Mouse (Mus musculus) heart, postnatal 4 days (tissue): ENCODE results near the gene Tsnaxip1. TPM values are rescaled to one million over a fixed set of nuclear protein-coding genes. Genes with fewer than 3 reads are reported as not detected.

Experiments used
- DNase-seq: peaks from one replicate; pipeline ENCODE4 v3.0.0; 2021
- total RNA-seq, 2 experiments: library from RNA; stranded (reverse); gene quantifications; 2 replicates each; pipeline ENCODE4 v1.2.3; 2021

Tsnaxip1 gene
- total RNA-seq, 2 experiments from 2014 or later = not detected

DNA sequence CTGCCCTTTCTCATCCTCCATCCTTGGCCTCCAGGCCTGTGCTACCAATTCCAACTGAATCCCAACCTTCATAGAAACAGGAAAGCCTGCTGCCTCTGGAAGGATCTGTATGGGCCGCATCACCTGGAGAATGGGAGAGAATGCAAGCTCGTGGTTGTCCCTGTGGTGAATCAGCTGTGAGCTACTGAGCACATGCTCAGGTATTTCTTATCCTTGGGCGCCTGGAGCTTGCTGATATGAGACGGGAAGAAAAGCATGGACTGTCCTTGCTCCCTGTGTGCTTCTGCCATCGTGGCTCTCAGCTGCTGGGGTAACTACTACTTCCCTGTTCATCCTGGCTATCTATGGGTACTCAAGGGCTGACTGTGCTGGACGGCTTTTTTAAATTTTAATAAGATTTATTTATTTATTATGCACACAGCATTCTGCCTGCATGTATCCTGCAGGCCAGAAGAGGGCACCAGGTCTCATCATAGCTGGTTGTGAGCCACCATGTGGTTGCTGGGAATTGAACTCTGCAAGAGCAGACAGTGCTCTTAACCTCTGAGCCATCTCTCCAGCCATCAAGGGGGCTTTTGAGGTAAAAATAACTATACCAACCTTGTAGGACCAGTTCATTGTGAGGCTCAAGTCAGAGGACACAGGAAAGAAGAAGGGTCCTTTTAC is 39.0 kb downstream of the Tsnaxip1 start:
- DNase-seq = no peak

DNA sequence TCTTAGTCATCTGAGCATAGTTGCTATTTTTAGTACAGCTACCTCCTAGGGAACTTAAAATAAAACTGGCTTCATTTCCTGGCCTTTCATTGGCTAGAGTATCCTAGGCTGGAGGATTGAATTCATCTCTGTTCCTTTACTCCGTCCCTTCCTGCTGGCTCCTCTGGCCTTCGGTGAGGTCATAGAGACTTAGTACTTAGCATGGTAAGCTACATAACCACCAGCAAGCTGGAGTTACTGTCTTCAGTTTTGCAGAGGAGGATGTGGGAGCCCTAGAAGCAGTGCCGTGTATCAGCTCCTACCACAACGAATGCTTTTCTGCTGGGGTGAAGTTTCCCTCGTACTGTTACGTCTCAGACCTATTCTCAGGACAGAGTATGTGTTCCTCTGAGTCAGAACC is 46.8 kb downstream of the Tsnaxip1 start:
- peak; percentile 42 for DNase-seq

DNA sequence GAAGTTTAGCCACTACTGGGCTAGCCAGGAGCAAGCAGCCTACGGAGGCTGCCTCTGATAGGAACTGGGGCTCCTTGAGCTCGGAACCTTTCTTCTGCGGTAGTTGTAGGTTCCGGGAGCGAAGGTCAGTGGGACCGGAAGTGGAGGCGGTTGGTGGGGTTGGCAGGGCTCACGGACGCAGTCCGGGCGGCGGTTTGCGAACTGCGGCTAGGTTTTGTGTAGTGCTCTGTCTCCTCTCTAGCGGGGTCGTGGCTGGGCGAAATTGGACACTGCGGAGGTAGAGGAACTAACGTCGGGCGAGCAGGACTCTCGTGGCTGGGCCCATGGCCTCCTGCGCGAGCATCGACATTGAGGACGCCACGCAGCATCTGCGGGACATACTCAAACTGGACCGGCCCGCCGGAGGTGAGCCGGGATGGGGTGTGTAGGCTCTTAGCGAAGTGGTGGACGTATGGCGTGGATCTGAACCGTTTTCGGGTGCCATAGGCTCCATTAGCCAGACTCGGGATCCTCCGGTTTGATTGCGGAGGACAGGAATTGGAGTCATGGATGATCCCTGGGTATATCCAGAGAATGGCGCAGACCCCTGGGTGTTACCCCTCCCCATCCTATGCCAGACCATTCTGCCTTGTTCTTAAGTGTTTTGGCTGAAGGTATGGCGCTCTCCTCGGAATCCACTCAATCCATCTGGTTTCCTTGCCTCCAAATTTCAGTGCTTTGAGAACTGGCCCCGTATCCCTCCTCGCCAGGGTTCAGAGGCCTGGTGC is 53.4 kb downstream of the Tsnaxip1 start, which contains the start of gene Edc4:
Gene Edc4, plus strand, starts transcription at position 128 of the 767 bp plus-strand sequence.
- peak; percentile 94 for DNase-seq

DNA sequence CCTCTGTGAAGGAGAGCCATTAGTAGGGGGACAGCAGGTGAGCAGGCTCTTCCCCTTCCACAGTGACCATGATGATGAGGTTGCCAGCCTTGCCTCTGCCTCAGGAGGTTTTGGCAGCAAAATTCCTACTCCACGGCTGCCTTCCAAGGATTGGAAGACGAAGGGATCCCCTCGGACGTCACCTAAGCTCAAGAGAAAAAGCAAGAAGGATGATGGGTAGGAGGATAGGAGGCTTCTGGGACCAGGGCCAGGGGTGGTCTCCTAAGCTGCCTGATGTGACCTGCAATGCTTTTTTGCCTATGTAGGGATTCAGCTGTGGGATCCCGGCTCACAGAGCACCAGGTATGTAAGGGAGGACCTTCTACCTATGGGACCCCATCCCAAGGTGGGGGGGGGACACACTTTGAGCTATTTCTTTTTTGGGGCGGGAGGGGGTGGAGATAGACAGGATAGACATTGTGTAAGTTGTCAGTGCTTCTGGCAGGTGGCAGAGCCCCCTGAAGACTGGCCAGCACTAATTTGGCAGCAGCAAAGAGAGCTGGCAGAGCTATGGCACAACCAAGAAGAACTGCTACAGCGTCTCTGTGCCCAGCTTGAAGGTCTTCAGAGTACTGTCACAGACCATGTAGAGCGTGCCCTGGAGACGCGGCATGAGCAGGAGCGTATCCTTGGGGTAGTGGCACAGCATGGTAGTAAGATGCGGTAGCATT is 62.4 kb downstream of the Tsnaxip1 start:
- no peak for DNase-seq

DNA sequence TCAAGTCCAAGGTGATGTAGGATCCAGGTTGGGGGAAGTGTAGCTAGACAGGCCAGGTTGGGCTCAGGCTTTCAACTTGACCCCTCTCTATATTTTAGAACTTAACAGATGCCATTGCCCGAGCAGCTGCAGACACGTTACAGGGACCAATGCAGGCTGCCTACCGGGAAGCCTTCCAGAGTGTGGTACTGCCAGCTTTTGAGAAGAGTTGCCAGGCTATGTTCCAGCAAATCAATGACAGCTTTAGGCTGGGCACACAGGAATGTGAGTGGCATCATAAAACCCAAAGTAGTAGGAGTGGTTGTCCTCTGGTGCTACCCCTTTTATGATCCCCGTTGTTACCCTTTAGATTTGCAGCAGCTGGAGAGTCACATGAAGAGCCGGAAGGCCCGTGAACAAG is 63.3 kb downstream of the Tsnaxip1 start:
- no peak for DNase-seq

DNA sequence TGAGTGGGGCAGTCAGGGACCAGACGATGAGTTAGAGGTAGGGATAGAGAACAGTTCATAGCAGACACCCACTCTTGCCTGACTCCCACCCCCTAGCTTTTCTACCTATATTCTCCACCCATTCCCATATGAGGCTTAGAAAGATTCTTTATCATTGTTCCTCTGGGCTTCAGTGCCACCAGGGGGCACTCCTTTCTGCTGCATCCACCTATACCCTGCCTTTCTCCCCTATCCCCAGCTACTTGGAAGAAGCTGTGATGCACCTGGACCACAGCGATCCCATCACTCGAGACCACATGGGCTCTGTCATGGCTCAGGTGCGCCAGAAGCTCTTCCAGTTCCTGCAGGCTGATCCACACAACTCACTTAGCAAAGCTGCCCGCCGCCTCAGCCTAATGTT is 64.9 kb downstream of the Tsnaxip1 start:
- no peak for DNase-seq

DNA sequence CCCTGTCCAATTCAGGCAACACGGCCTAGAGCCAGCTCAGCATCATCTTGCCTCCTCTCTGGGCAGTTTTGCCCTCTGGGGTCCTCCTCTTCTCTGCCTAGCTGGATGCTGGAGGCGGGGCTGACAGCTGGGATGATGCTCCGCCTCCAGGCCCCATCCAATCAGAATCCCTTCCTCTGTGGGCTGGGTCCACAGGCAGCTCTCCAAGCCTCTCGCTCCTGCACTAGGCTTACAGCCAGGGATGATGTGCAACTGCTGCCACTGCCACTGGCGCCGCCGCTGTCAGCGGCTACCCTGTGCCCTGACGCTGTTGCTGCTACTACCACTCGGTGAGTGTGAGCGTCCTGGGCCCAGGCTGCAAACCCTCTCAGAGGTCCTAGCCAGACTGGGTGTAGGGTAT is 65.8 kb downstream of the Tsnaxip1 start, which contains the start of gene Nrn1l:
Gene Nrn1l, plus strand, starts transcription at position 229 of the 400 bp plus-strand sequence.
- DNase-seq = peak; percentile 87

Other genes with a start within 250 kb of the Tsnaxip1 start
- gene Ripor1, start 222.5 kb upstream of the Tsnaxip1 start, total RNA-seq = 10 to 100 TPM; 51.1 to 51.5 TPM
- gene Ctcf, start 191.2 kb upstream of the Tsnaxip1 start, total RNA-seq = 10 to 100 TPM; 59.1 to 63.2 TPM
- not detected for gene Agrp, start 190.3 kb upstream of the Tsnaxip1 start, total RNA-seq
- gene Carmil2, start 141.5 kb upstream of the Tsnaxip1 start, total RNA-seq = under 1 TPM; 0.41 TPM
- 10 to 100 TPM; 23.0 to 25.6 TPM for gene Acd, start 126.6 kb upstream of the Tsnaxip1 start, total RNA-seq
- 1 to 10 TPM; 5.9 to 6.2 TPM for gene Pard6a, start 126.6 kb upstream of the Tsnaxip1 start, total RNA-seq
- gene 4933405L10Rik, start 120.1 kb upstream of the Tsnaxip1 start, total RNA-seq = not detected
- gene Enkd1, start 119.5 kb upstream of the Tsnaxip1 start, total RNA-seq = 1 to 10 TPM; 5.4 to 6.8 TPM
- 1 to 10 TPM; 4.6 to 4.9 TPM for gene Gfod2, start 69.1 kb upstream of the Tsnaxip1 start, total RNA-seq
- gene Ranbp10, start 381 bp upstream of the Tsnaxip1 start, total RNA-seq = 10 to 100 TPM; 22.3 to 23.1 TPM
- gene Cenpt, start 25.5 kb downstream of the Tsnaxip1 start, total RNA-seq = 10 to 100 TPM; 16.8 to 18.4 TPM
- gene Thap11, start 27.4 kb downstream of the Tsnaxip1 start, total RNA-seq = 10 to 100 TPM; 26.4 to 29.3 TPM
- gene Nutf2, start 32.8 kb downstream of the Tsnaxip1 start, total RNA-seq = 10 to 100 TPM; 44.7 to 45.7 TPM
- gene Edc4, start 53.1 kb downstream of the Tsnaxip1 start, total RNA-seq = 10 to 100 TPM; 34.0 to 34.8 TPM
- gene Nrn1l, start 65.8 kb downstream of the Tsnaxip1 start, total RNA-seq = not detected
- 10 to 100 TPM; 21.7 to 24.3 TPM for gene Pskh1, start 72.7 kb downstream of the Tsnaxip1 start, total RNA-seq
- under 1 TPM in 1 of 2 experiments, not detected in 1; 0.32 TPM for gene Ctrl, start 106.1 kb downstream of the Tsnaxip1 start, total RNA-seq
- 10 to 100 TPM; 85.4 to 94.0 TPM for gene Psmb10, start 110.7 kb downstream of the Tsnaxip1 start, total RNA-seq
- gene Lcat, start 115.7 kb downstream of the Tsnaxip1 start, total RNA-seq = 1 to 10 TPM; 1.4 to 1.7 TPM
- gene Slc12a4, start 138.4 kb downstream of the Tsnaxip1 start, total RNA-seq = 10 to 100 TPM; 62.4 to 65.8 TPM
- not detected for gene Dpep3, start 151.7 kb downstream of the Tsnaxip1 start, total RNA-seq
- gene Dus2, start 163.6 kb downstream of the Tsnaxip1 start, total RNA-seq = 10 to 100 TPM in 1 of 2 experiments, 1 to 10 TPM in 1; 9.8 to 10.2 TPM
- not detected for gene Dpep2nb, start 178.2 kb downstream of the Tsnaxip1 start, total RNA-seq
- gene Ddx28, start 184.2 kb downstream of the Tsnaxip1 start, total RNA-seq = 1 to 10 TPM; 8.9 to 9.5 TPM
- gene Nfatc3, start 231.1 kb downstream of the Tsnaxip1 start, total RNA-seq = 10 to 100 TPM; 24.2 to 26.4 TPM